Mouse (Mus musculus) adrenal gland, postnatal 4 days (tissue): ENCODE data around the gene Olfml2a. TPM values are rescaled to one million over a fixed set of nuclear protein-coding genes. Genes with fewer than 3 reads are reported as not detected.

Experiments
- DNase-seq, 2 experiments: peaks; one replicate each; pipeline ENCODE4 v3.0.0; 2021 to 2022; ENCODE audit warnings: low spot score in 2 of 2, mixed read lengths in 2 of 2
- long read RNA-seq, 2 experiments: library from polyadenylated mRNA; stranded (forward); transcript quantifications; one replicate each; pipeline ENCODE4 v2.0.0; 2021
- total RNA-seq, 2 experiments: library from RNA; stranded (reverse); gene quantifications; 2 replicates each; pipeline ENCODE4 v1.2.3; 2021

Olfml2a gene
- total RNA-seq: 10 to 100 TPM; 31.6 to 31.7 TPM
- long read RNA-seq, experiment 1, full-length matches to known transcripts: 2 of 7 reads
- long read RNA-seq, experiment 1, partial matches to known transcripts: 3 of 7 reads
- long read RNA-seq, experiment 1, other reads (novel, unspliced or antisense): 2 of 7 reads
- long read RNA-seq, experiment 2, full-length matches to known transcripts: 5 of 29 reads
- long read RNA-seq, experiment 2, partial matches to known transcripts: 0 of 29 reads
- long read RNA-seq, experiment 2, other reads (novel, unspliced or antisense): 24 of 29 reads

GRCm38 (mm10) chr2:38931851-38932667, at the start of gene Olfml2a:
TSS of gene Olfml2a (plus strand) at chr2:38931978.
- peak; percentile 47 to 62 for DNase-seq

- no peak for DNase-seq
These were observed 28.9 kb upstream of the Olfml2a start for GRCm38 (mm10) chr2:38902866-38903265.

GRCm38 (mm10) chr2:38904290-38904689, 27.5 kb upstream of the Olfml2a start:
- no peak for DNase-seq

GRCm38 (mm10) chr2:38906097-38906496, 25.7 kb upstream of the Olfml2a start:
- DNase-seq: no peak

GRCm38 (mm10) chr2:38908604-38909003, 23.2 kb upstream of the Olfml2a start:
- DNase-seq: no peak

GRCm38 (mm10) chr2:38914517-38914916, 17.3 kb upstream of the Olfml2a start:
- DNase-seq: no peak

GRCm38 (mm10) chr2:38914965-38915364, 16.8 kb upstream of the Olfml2a start:
- DNase-seq: no peak

GRCm38 (mm10) chr2:38916947-38917691, 14.7 kb upstream of the Olfml2a start:
- DNase-seq: no peak

- DNase-seq: no peak
These were observed 10.4 kb upstream of the Olfml2a start for GRCm38 (mm10) chr2:38921374-38921773.

- DNase-seq: no peak
These were observed 8.3 kb upstream of the Olfml2a start for GRCm38 (mm10) chr2:38923471-38923870.

- DNase-seq: no peak
These were observed 7.9 kb upstream of the Olfml2a start for GRCm38 (mm10) chr2:38923911-38924310.

GRCm38 (mm10) chr2:38924571-38924970, 7.2 kb upstream of the Olfml2a start:
- no peak for DNase-seq

- no peak for DNase-seq
These were observed 6.4 kb upstream of the Olfml2a start for GRCm38 (mm10) chr2:38925171-38926080.

- DNase-seq: peak; percentile 60 to 82
These were observed 5.5 kb upstream of the Olfml2a start for GRCm38 (mm10) chr2:38926145-38926891.

- peak in 1 of 2 experiments; percentile 51 for DNase-seq
These were observed 4.4 kb upstream of the Olfml2a start, which contains the start of gene Nr6a1 for GRCm38 (mm10) chr2:38927115-38927979. TSS of gene Nr6a1 (minus strand) at chr2:38927688.

GRCm38 (mm10) chr2:38930269-38930668, 1.5 kb upstream of the Olfml2a start:
- DNase-seq: no peak

GRCm38 (mm10) chr2:38933931-38934330, 2.2 kb downstream of the Olfml2a start:
- DNase-seq: no peak

- DNase-seq: no peak
These were observed 3.2 kb downstream of the Olfml2a start for GRCm38 (mm10) chr2:38934936-38935335.
